In genomic region chr11:6275094-6275484, GRCm38 (mm10) we compare ENCODE assay signal across 8 mouse cellular contexts. TPM values are rescaled to one million over a fixed set of nuclear protein-coding genes. Genes with fewer than 3 reads are reported as not detected.
DNase-seq lines count a peak whose midpoint lies in the region; ATAC-seq and TF ChIP-seq lines count a peak whose summit lies in the region.

No protein-coding gene starts in this region.

- no peak for TF ChIP-seq CTCF in kidney, postnatal 0 days (IDR thresholded peaks at IDR 0.05; ENCODE audit: low read depth)

- peak; percentile 1; the same call in 1 of the 2 replicates for ATAC-seq in kidney, postnatal 0 days (replicated peaks; ENCODE audit: low FRiP score, low read depth)
- ATAC-seq in embryonic facial prominence, embryonic 13.5 days (ENCODE audit: insufficient number of reproducible peaks, insufficient read depth, low FRiP score, low TSS enrichment, low read depth): no peak
- no peak; the same call in 1 of the 2 replicates for ATAC-seq in intestine, embryonic 14.5 days (replicated peaks; ENCODE audit: low FRiP score, low TSS enrichment, low read depth)

- peak overlapping the region; percentile 83; the same call in 1 of the 2 replicates for H3K4me3 ChIP-seq in kidney, postnatal 0 days (replicated peaks; ENCODE audit: low read depth, low read length)
- peak overlapping the region; percentile 95 for H3K4me3 ChIP-seq in embryonic facial prominence, embryonic 13.5 days
- H3K4me3 ChIP-seq in intestine, embryonic 14.5 days (ENCODE audit: low read depth, low read length): peak overlapping the region; percentile 86
- H3K4me3 ChIP-seq in myocyte: peak overlapping the region; percentile 51

- peak overlapping the region; percentile 54; the same call in 1 of the 2 replicates for H3K27ac ChIP-seq in kidney, postnatal 0 days
- 0 out of 2 replicates have a peak overlapping the region, but pooled peaks have one; percentile 55 for H3K27ac ChIP-seq in embryonic facial prominence, embryonic 13.5 days
- peak overlapping the region; percentile 62; the same call in 1 of the 2 replicates for H3K27ac ChIP-seq in intestine, embryonic 14.5 days (ENCODE audit: low read depth)

- peaks cover 18% of the 10 kb centered on the region for H3K79me2 ChIP-seq in myocyte (ENCODE audit: control insufficient read depth, insufficient read depth)

- H3K4me1 ChIP-seq in kidney, postnatal 0 days (replicated peaks; ENCODE audit: insufficient read depth, low read length): peaks cover 7% of the 10 kb centered on the region
- peaks cover 13% of the 10 kb centered on the region for H3K4me1 ChIP-seq in embryonic facial prominence, embryonic 13.5 days
- peaks cover 10% of the 10 kb centered on the region for H3K4me1 ChIP-seq in intestine, embryonic 14.5 days (replicated peaks; ENCODE audit: control insufficient read depth, insufficient read depth, low read length)

- 23% methylated on average over 7 of the region's 7 CpGs for WGBS in kidney, postnatal 0 days
- 30% methylated on average over 7 of the region's 7 CpGs for WGBS in embryonic facial prominence, embryonic 13.5 days
- WGBS in intestine, embryonic 14.5 days: 30% methylated on average over 7 of the region's 7 CpGs

- peaks cover 16% of the 10 kb centered on the region for H3K36me3 ChIP-seq in kidney, postnatal 0 days (ENCODE audit: insufficient read depth, low read length)
- peaks cover 28% of the 10 kb centered on the region for H3K36me3 ChIP-seq in embryonic facial prominence, embryonic 13.5 days
- peaks cover 22% of the 10 kb centered on the region for H3K36me3 ChIP-seq in intestine, embryonic 14.5 days (ENCODE audit: control insufficient read depth, insufficient read depth, low read length)
- H3K36me3 ChIP-seq in myocyte (ENCODE audit: control insufficient read depth, insufficient read depth): peaks cover 4% of the 10 kb centered on the region

- no peaks in the 10 kb centered on the region for H3K27me3 ChIP-seq in kidney, postnatal 0 days (ENCODE audit: insufficient read depth, low read length)
- no peaks in the 10 kb centered on the region for H3K27me3 ChIP-seq in embryonic facial prominence, embryonic 13.5 days
- H3K27me3 ChIP-seq in intestine, embryonic 14.5 days (replicated peaks; ENCODE audit: control insufficient read depth, insufficient read depth, low read length): no peaks in the 10 kb centered on the region
- H3K27me3 ChIP-seq in myocyte (ENCODE audit: control insufficient read depth, insufficient read depth, insufficient read length): no peaks in the 10 kb centered on the region

- DNase-seq in kidney, postnatal 0 days (ENCODE audit: low spot score): no peak
- no peak for DNase-seq in kidney, adult 11 months
- no peak for DNase-seq in intestine, embryonic 14.5 days (ENCODE audit: low spot score)
- no peak for DNase-seq in gastrocnemius, postnatal 25 days
- no peak for DNase-seq in urinary bladder, adult 2 months (ENCODE audit: low spot score)
- no peak for DNase-seq in testis, postnatal 10 days (ENCODE audit: low spot score)

- TF ChIP-seq POLR2A in myocyte (IDR thresholded peaks at IDR 0.05; ENCODE audit: insufficient read length, low read depth): no peak

- H3ac ChIP-seq in myocyte (ENCODE audit: control insufficient read depth, insufficient read length): peak overlapping the region; percentile 13

- peak overlapping the region; percentile 25; the same call in 1 of the 2 replicates for H3K9ac ChIP-seq in kidney, postnatal 0 days (ENCODE audit: low read depth, low read length)
- H3K9ac ChIP-seq in embryonic facial prominence, embryonic 13.5 days: peak overlapping the region; percentile 95
- H3K9ac ChIP-seq in intestine, embryonic 14.5 days (ENCODE audit: low read length): peak overlapping the region; percentile 43; the same call in 1 of the 2 replicates

- peak overlapping the region; percentile 87 for H3K4me2 ChIP-seq in kidney, postnatal 0 days (ENCODE audit: low read length)
- peak overlapping the region; percentile 88 for H3K4me2 ChIP-seq in embryonic facial prominence, embryonic 13.5 days
- peak overlapping the region; percentile 71 for H3K4me2 ChIP-seq in intestine, embryonic 14.5 days (ENCODE audit: low read length)
- peak overlapping the region; percentile 56 for H3K4me2 ChIP-seq in myocyte (ENCODE audit: low read depth)

- no peaks in the 10 kb centered on the region for H3K9me3 ChIP-seq in kidney, postnatal 0 days (replicated peaks; ENCODE audit: low read length)
- no peaks in the 10 kb centered on the region for H3K9me3 ChIP-seq in embryonic facial prominence, embryonic 13.5 days
- H3K9me3 ChIP-seq in intestine, embryonic 14.5 days (ENCODE audit: control insufficient read depth, low read length): no peaks in the 10 kb centered on the region

TF ChIP-seq in myocyte, 11 proteins besides CTCF, POLR2A, EP300 and RAD21:
- no peak for TF ChIP-seq E2F4 (IDR thresholded peaks at IDR 0.05; ENCODE audit: insufficient read depth)
- no peak for TF ChIP-seq USF1 (IDR thresholded peaks at IDR 0.05; ENCODE audit: low read depth)
- TF ChIP-seq MYOD1 (IDR thresholded peaks at IDR 0.05; ENCODE audit: control insufficient read depth in 1 of 3, insufficient read length in 2 of 3, low read depth in 2 of 3): no peak
- TF ChIP-seq SRF (IDR thresholded peaks at IDR 0.05; ENCODE audit: control insufficient read depth, insufficient read length, low read depth): no peak
- TF ChIP-seq TCF3 (IDR thresholded peaks at IDR 0.05; ENCODE audit: insufficient read length, low read depth): no peak
- TF ChIP-seq MAX (IDR thresholded peaks at IDR 0.05; ENCODE audit: low read depth): no peak
- no peak for TF ChIP-seq MYOG (IDR thresholded peaks at IDR 0.05; ENCODE audit: control insufficient read depth in 1 of 3, insufficient read depth in 1 of 3, insufficient read length in 2 of 3, low read depth in 2 of 3)
- TF ChIP-seq REST (IDR thresholded peaks at IDR 0.05; ENCODE audit: insufficient read depth, insufficient read length): no peak
- no peak for TF ChIP-seq POLR2AphosphoS2 (IDR thresholded peaks at IDR 0.05; ENCODE audit: insufficient read length, low read depth)
- no peak for TF ChIP-seq CEBPB (IDR thresholded peaks at IDR 0.05; ENCODE audit: insufficient read depth, poor library complexity, severe bottlenecking)

RNA-seq across cellular contexts. Expression of gene Tmed4, which starts 0.4 kb away (rescaled TPM):
- polyA plus RNA-seq in kidney, postnatal 0 days (2015; fragmentation: Nextera tagmentation; extraction: Ambion mirVana): 163 and 168 TPM in 2 replicates
- polyA plus RNA-seq in embryonic facial prominence, embryonic 13.5 days (2015; fragmentation: Nextera tagmentation; extraction: Ambion mirVana): 97.1 and 112 TPM in 2 replicates
- 113 and 119 TPM in 2 replicates for polyA plus RNA-seq in intestine, embryonic 14.5 days (2014; fragmentation: Nextera tagmentation; extraction: Ambion mirVana)
- polyA plus RNA-seq in myocyte (2012; fragmentation: generic; extraction: Trizol): 66.9 TPM
- 10 to 100 TPM; 54.1 to 57.4 TPM for total RNA-seq in gastrocnemius, postnatal 25 days (2021)
- polyA plus RNA-seq in urinary bladder, adult 2 months (2012; rRNA removed): 83.0 and 98.1 TPM in 2 replicates

RNA-seq across cellular contexts. Expression of gene Ddx56, which starts 7.5 kb away (rescaled TPM):
- 73.2 and 75.3 TPM in 2 replicates for polyA plus RNA-seq in kidney, postnatal 0 days (2015; fragmentation: Nextera tagmentation; extraction: Ambion mirVana)
- 88.1 and 97.2 TPM in 2 replicates for polyA plus RNA-seq in embryonic facial prominence, embryonic 13.5 days (2015; fragmentation: Nextera tagmentation; extraction: Ambion mirVana)
- polyA plus RNA-seq in intestine, embryonic 14.5 days (2014; fragmentation: Nextera tagmentation; extraction: Ambion mirVana): 111 and 122 TPM in 2 replicates
- polyA plus RNA-seq in myocyte (2012; fragmentation: generic; extraction: Trizol): 55.7 TPM
- total RNA-seq in gastrocnemius, postnatal 25 days (2021): 10 to 100 TPM; 27.1 to 35.2 TPM
- 34.1 and 38.8 TPM in 2 replicates for polyA plus RNA-seq in urinary bladder, adult 2 months (2012; rRNA removed)

RNA-seq across cellular contexts. Expression of gene Ogdh, which starts 16.3 kb away (rescaled TPM):
- polyA plus RNA-seq in kidney, postnatal 0 days (2015; fragmentation: Nextera tagmentation; extraction: Ambion mirVana): 125 and 138 TPM in 2 replicates
- polyA plus RNA-seq in embryonic facial prominence, embryonic 13.5 days (2015; fragmentation: Nextera tagmentation; extraction: Ambion mirVana): 85.2 and 89.2 TPM in 2 replicates
- 112 TPM in 2 replicates for polyA plus RNA-seq in intestine, embryonic 14.5 days (2014; fragmentation: Nextera tagmentation; extraction: Ambion mirVana)
- 127 TPM for polyA plus RNA-seq in myocyte (2012; fragmentation: generic; extraction: Trizol)
- total RNA-seq in gastrocnemius, postnatal 25 days (2021): 100 to 1,000 TPM; 664 to 688 TPM
- polyA plus RNA-seq in urinary bladder, adult 2 months (2012; rRNA removed): 94.0 and 133 TPM in 2 replicates

RNA-seq across cellular contexts. Expression of gene Npc1l1, which starts 45.1 kb away (rescaled TPM):
- 0.10 and 0.11 TPM in 2 replicates for polyA plus RNA-seq in kidney, postnatal 0 days (2015; fragmentation: Nextera tagmentation; extraction: Ambion mirVana)
- 0.04 and 0.48 TPM in 2 replicates for polyA plus RNA-seq in embryonic facial prominence, embryonic 13.5 days (2015; fragmentation: Nextera tagmentation; extraction: Ambion mirVana)
- polyA plus RNA-seq in intestine, embryonic 14.5 days (2014; fragmentation: Nextera tagmentation; extraction: Ambion mirVana): 1.1 and 1.3 TPM in 2 replicates
- 0.07 TPM for polyA plus RNA-seq in myocyte (2012; fragmentation: generic; extraction: Trizol)
- total RNA-seq in gastrocnemius, postnatal 25 days (2021): under 1 TPM; 0.19 to 0.33 TPM
- polyA plus RNA-seq in urinary bladder, adult 2 months (2012; rRNA removed): 0.16 and 0.18 TPM in 2 replicates

Comparison
In these comparisons a context has a peak if more than half of its experiments do, and no peak if none do; other contexts are left out.
1. H3K9ac ChIP-seq: peak in every context shown above with its lines; median percentile 95 in embryonic facial prominence, embryonic 13.5 days; 43 in intestine, embryonic 14.5 days; 25 in kidney, postnatal 0 days.